Mouse (Mus musculus): ENCODE data around the gene Sec1.

DNA sequence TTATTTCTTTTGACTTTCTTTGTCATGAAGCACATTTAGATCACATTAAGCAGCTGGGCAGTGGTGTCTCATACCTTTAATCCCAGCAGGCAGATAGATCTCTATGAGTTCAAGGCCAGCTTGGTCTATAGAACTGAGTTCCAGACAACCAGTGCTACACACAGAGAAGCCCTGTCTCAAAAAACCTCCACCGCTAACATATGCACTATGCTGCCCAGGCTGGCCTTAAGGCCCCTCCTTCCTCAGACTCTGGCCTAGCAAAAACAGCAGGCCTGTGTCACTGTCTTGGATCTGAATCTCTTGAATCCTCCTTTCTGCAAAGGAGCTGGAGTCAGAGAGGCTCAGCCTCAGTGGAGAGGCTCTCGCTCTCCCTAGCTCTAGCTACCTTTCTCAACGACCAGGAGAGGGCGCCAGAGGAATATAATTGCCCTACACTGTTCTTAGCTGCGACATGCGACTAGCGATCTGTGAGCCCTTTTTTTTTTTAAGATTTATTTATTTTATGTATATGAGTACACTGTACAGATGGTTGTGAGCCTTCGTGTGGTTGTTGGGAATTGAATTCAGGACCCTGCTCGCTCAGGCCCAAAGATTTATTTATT lies 45.1 kb upstream of the Sec1 start:
- TF ChIP-seq POLR2A (IDR thresholded peaks at IDR 0.05; ENCODE audit: low read depth, low read length) (no peak), CTCF (IDR thresholded peaks at IDR 0.05; ENCODE audit: extremely low read depth, insufficient read depth, insufficient read length, insufficient replicate concordance) (peak; percentile 75; the same call in 1 of the 2 replicates)
